In the genomic region with DNA sequence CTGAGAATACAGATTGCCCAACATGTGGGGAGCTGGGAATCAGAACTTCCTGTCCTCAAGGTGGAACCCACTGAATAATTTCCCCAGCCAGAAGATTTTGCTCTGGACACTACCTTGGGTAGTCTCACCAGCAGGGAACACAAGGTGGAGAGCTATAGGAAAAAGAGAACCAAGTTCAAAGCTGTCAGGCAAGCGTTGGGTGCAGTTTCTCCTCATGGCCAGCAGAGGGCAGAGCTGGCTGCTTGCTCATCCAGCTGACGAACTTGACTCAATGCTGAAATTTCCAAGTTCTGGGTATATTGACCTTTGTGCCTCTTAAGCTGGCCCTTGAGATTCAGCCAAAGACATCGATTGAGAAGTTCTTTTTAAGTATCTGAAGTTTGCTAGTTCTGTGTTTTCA, we compare ENCODE assay signal across 8 mouse cellular contexts. TPM values are rescaled to one million over a fixed set of nuclear protein-coding genes. Genes with fewer than 3 reads are reported as not detected.
DNase-seq lines count a peak whose midpoint lies in the region; ATAC-seq lines count a peak whose summit lies in the region.

No protein-coding gene starts in this region.

- ATAC-seq in megakaryocyte progenitor cell, adult 5-6 weeks (replicated peaks; ENCODE audit: poor library complexity) = peak; percentile 87

- peak; percentile 24 for DNase-seq in heart, adult 8-10 months (ENCODE audit: low spot score)
- no peak for DNase-seq in heart, postnatal 25 days (ENCODE audit: low spot score)
- peak; percentile 9 for DNase-seq in urinary bladder, postnatal 14 days (ENCODE audit: low spot score)
- no peak for DNase-seq in urinary bladder, adult 2 months (ENCODE audit: low spot score)
- peak; percentile 82 to 86 for DNase-seq in cerebellum, postnatal 14 days
- DNase-seq in kidney, postnatal 10 days = peak; percentile 53
- no peak for DNase-seq in yolk sac, embryonic 10.5 days (ENCODE audit: low spot score)

- intact Hi-C loops in heart, postnatal 25 days (cut with DNase I) = loop anchor here (1.0 to 5.0 kb wide), 2 partner anchors 110 to 127 kb away; no protein-coding TSS in a partner anchor

RNA-seq across cellular contexts. Expression of gene Phactr3, which starts 18.7 kb away (rescaled TPM):
- 1 to 10 TPM in 3 of 4 experiments, under 1 TPM in 1; 0.63 to 3.0 (median 1.4) TPM for total RNA-seq in heart, adult 8-10 months (2022)
- total RNA-seq in heart, postnatal 25 days (2021) = 1 to 10 TPM; 1.4 to 1.5 TPM
- 0.66 and 1.6 TPM in 2 replicates for polyA plus RNA-seq in urinary bladder, adult 2 months (2012; rRNA removed)
- 0.05 TPM in 1 of 2 replicates, not detected in the other for total RNA-seq in megakaryocyte progenitor cell, adult 5-6 weeks (2015)
- total RNA-seq in megakaryocyte progenitor cell, adult 5-6 weeks (2017) = not detected in 2 replicates

RNA-seq across cellular contexts. Expression of gene Zfp931, which starts 59.2 kb away (rescaled TPM):
- total RNA-seq in heart, adult 8-10 months (2022) = 10 to 100 TPM; 14.0 to 18.2 (median 16.8) TPM
- total RNA-seq in heart, postnatal 25 days (2021) = 10 to 100 TPM; 12.2 to 15.3 TPM
- 13.0 and 13.5 TPM in 2 replicates for polyA plus RNA-seq in urinary bladder, adult 2 months (2012; rRNA removed)
- total RNA-seq in megakaryocyte progenitor cell, adult 5-6 weeks (2015) = 14.6 and 15.5 TPM in 2 replicates
- total RNA-seq in megakaryocyte progenitor cell, adult 5-6 weeks (2017) = 14.3 and 16.4 TPM in 2 replicates

Comparison
In these comparisons a context has a peak if more than half of its experiments do, and no peak if none do; other contexts are left out.
1. DNase-seq: peak in heart, adult 8-10 months (single experiment), urinary bladder, postnatal 14 days (single experiment), cerebellum, postnatal 14 days (2 of 2) and kidney, postnatal 10 days (single experiment); none in heart, postnatal 25 days (single experiment), urinary bladder, adult 2 months (single experiment) and yolk sac, embryonic 10.5 days (single experiment).